Mouse (Mus musculus) spleen, postnatal 36 days (tissue): Measurements from ENCODE around the gene Cpped1.
A peak's percentile ranks its signal among the peaks of the same experiment; 100 is the strongest.

ENCODE experiments used
- DNase-seq, 2 experiments: peaks; one replicate each; pipeline ENCODE4 v3.0.0; 2022; ENCODE audit warnings: low spot score in 2 of 2, mixed read lengths in 1 of 2

The Cpped1 gene

GRCm38 (mm10) chr16:11909035-11909591, at the start of gene Cpped1:
TSS of gene Cpped1 (minus strand) at chr16:11909445.
- peak; percentile 79 to 80 for DNase-seq

GRCm38 (mm10) chr16:11940477-11940876, 31.2 kb upstream of the Cpped1 start:
- peak in 1 of 2 experiments; percentile 9 for DNase-seq

- no peak for DNase-seq
Observed at GRCm38 (mm10) chr16:11910801-11911200, 1.6 kb upstream of the Cpped1 start.

GRCm38 (mm10) chr16:11909817-11910216, 572 bp upstream of the Cpped1 start:
- no peak for DNase-seq

GRCm38 (mm10) chr16:11908461-11909014, 707 bp downstream of the Cpped1 start:
- no peak for DNase-seq

GRCm38 (mm10) chr16:11907816-11908215, 1.4 kb downstream of the Cpped1 start:
- no peak for DNase-seq

GRCm38 (mm10) chr16:11906906-11907305, 2.3 kb downstream of the Cpped1 start:
- no peak for DNase-seq

GRCm38 (mm10) chr16:11905216-11905615, 4.0 kb downstream of the Cpped1 start:
- no peak for DNase-seq

- DNase-seq: no peak
Observed at GRCm38 (mm10) chr16:11902007-11902406, 7.2 kb downstream of the Cpped1 start.

- no peak for DNase-seq
Observed at GRCm38 (mm10) chr16:11900341-11900740, 8.9 kb downstream of the Cpped1 start.

GRCm38 (mm10) chr16:11896411-11896810, 12.8 kb downstream of the Cpped1 start:
- DNase-seq: peak in 1 of 2 experiments; percentile 4

- DNase-seq: no peak
Observed at GRCm38 (mm10) chr16:11894877-11895276, 14.4 kb downstream of the Cpped1 start.

GRCm38 (mm10) chr16:11890186-11890585, 19.1 kb downstream of the Cpped1 start:
- DNase-seq: no peak

- DNase-seq: no peak
Observed at GRCm38 (mm10) chr16:11889741-11890140, 19.5 kb downstream of the Cpped1 start.

- DNase-seq: no peak
Observed at GRCm38 (mm10) chr16:11881795-11882194, 27.4 kb downstream of the Cpped1 start.

GRCm38 (mm10) chr16:11880461-11880860, 28.8 kb downstream of the Cpped1 start:
- no peak for DNase-seq

- no peak for DNase-seq
Observed at GRCm38 (mm10) chr16:11879196-11879595, 30.0 kb downstream of the Cpped1 start.

- DNase-seq: peak; percentile 12 to 23
Observed at GRCm38 (mm10) chr16:11875227-11875626, 34.0 kb downstream of the Cpped1 start.

- DNase-seq: no peak
Observed at GRCm38 (mm10) chr16:11873292-11873691, 36.0 kb downstream of the Cpped1 start.

- DNase-seq: no peak
Observed at GRCm38 (mm10) chr16:11868486-11868885, 40.8 kb downstream of the Cpped1 start.

GRCm38 (mm10) chr16:11852716-11853605, 56.3 kb downstream of the Cpped1 start:
- DNase-seq: no peak

GRCm38 (mm10) chr16:11848990-11849658, 60.1 kb downstream of the Cpped1 start:
- DNase-seq: no peak
